Mouse (Mus musculus) liver, embryonic 15.5 days (tissue): ENCODE results near the gene AW209491. TPM values are rescaled to one million over a fixed set of nuclear protein-coding genes. Genes with fewer than 3 reads are reported as not detected.

Experiments
- ATAC-seq: fragments of 200-750 bp; cut with Nextera tagmentation; 2 replicates; pipeline ENCODE4 v1.8.0; 2017; ENCODE audit warnings: moderate number of reproducible peaks, mild to moderate bottlenecking, moderate library complexity; ENCODE audit not compliant: insufficient read depth
- H3K27ac ChIP-seq: fragments of 300-500 bp; sonication (generic); replicated peaks from 2 replicates; pipeline ENCODE4 v1.5.1; 2015; ENCODE audit warnings: mild to moderate bottlenecking, inconsistent platforms
- H3K27me3 ChIP-seq: fragments of 300-500 bp; sonication (generic); 2 replicates; pipeline ENCODE4 v1.6.1; 2015; ENCODE audit warnings: mild to moderate bottlenecking, inconsistent platforms
- H3K36me3 ChIP-seq: fragments of 300-500 bp; sonication (generic); replicated peaks from 2 replicates; pipeline ENCODE4 v1.6.1; 2015; ENCODE audit warnings: moderate library complexity, mild to moderate bottlenecking, inconsistent platforms
- H3K4me1 ChIP-seq: fragments of 300-500 bp; sonication (generic); replicated peaks from 2 replicates; pipeline ENCODE4 v1.6.1; 2015; ENCODE audit warnings: inconsistent platforms
- H3K4me2 ChIP-seq: fragments of 300-500 bp; sonication (generic); 2 replicates; pipeline ENCODE4 v1.6.1; 2015; ENCODE audit warnings: moderate library complexity, mild to moderate bottlenecking, inconsistent platforms
- H3K4me3 ChIP-seq: fragments of 300-500 bp; sonication (generic); replicated peaks from 2 replicates; pipeline ENCODE4 v1.5.1; 2015; ENCODE audit warnings: mild to moderate bottlenecking, inconsistent platforms
- H3K9ac ChIP-seq: fragments of 300-500 bp; sonication (generic); 2 replicates; pipeline ENCODE4 v1.6.1; 2015; ENCODE audit warnings: moderate library complexity, mild to moderate bottlenecking, inconsistent platforms
- H3K9me3 ChIP-seq: fragments of 300-500 bp; sonication (generic); replicated peaks from 2 replicates; pipeline ENCODE4 v1.6.1; 2016; ENCODE audit warnings: inconsistent platforms
- WGBS: fragments of 180-500 bp; shearing (Covaris S2); methylation state at CpG from one replicate; pipeline ENCODE4 v1.1.7; 2015; ENCODE audit warnings: mixed read lengths; ENCODE audit not compliant: insufficient replicate concordance; 5-methylcytosine and 5-hydroxymethylcytosine counted together
- polyA plus RNA-seq: library from polyadenylated mRNA; unstranded; fragments of >200 nt; fragmentation: Nextera tagmentation; extraction: Ambion mirVana; gene quantifications from 2 replicates; pipeline ENCODE4 v1.2.1, GENCODE M21; 2015

Gene AW209491
- polyA plus RNA-seq, 1 experiment from 2014 or later, result 9.5 TPM

GRCm38 (mm10) chr13:14670342-14670741, 40.4 kb downstream of the AW209491 start:
- H3K9me3 ChIP-seq, result no peaks in the 10 kb centered on the region
- H3K27me3 ChIP-seq, result no peaks in the 10 kb centered on the region
- no peaks in the 10 kb centered on the region for H3K4me1 ChIP-seq
- no peak overlapping the region for H3K9ac ChIP-seq
- H3K36me3 ChIP-seq, result no peaks in the 10 kb centered on the region
- 26% methylated on average over 2 of the region's 2 CpGs for whole genome bisulfite sequencing
- no peak overlapping the region for H3K4me3 ChIP-seq
- no peak overlapping the region for H3K4me2 ChIP-seq
- no peak overlapping the region for H3K27ac ChIP-seq
- no peak for ATAC-seq

Other genes with a start within 250 kb of the AW209491 start
- gene Hecw1, start 106.9 kb upstream of the AW209491 start, polyA plus RNA-seq, result 0.03 and 0.10 TPM in 2 replicates
- gene Mrpl32, start 17.0 kb upstream of the AW209491 start, polyA plus RNA-seq, result 51.9 and 61.8 TPM in 2 replicates
- 113 and 125 TPM in 2 replicates for gene Psma2, start 16.9 kb upstream of the AW209491 start, polyA plus RNA-seq